Mouse (Mus musculus) kidney, embryonic 15.5 days (tissue): ENCODE results near the gene Grhpr. TPM values are rescaled to one million over a fixed set of nuclear protein-coding genes. Genes with fewer than 3 reads are reported as not detected.

Experiments used
- ATAC-seq: fragments of 200-750 bp; cut with Nextera tagmentation; replicated peaks from 2 replicates; pipeline ENCODE4 v1.8.0; 2017; ENCODE audit warnings: moderate TSS enrichment; ENCODE audit not compliant: low FRiP score
- H3K27ac ChIP-seq: fragments of 300-500 bp; sonication (generic); 2 replicates; pipeline ENCODE4 v1.5.1; 2015; ENCODE audit warnings: mild to moderate bottlenecking, inconsistent platforms
- H3K27me3 ChIP-seq: fragments of 300-500 bp; sonication (generic); 2 replicates; pipeline ENCODE4 v1.6.1; 2015; ENCODE audit warnings: inconsistent platforms
- H3K36me3 ChIP-seq: fragments of 300-500 bp; sonication (generic); 2 replicates; pipeline ENCODE4 v1.6.1; 2015; ENCODE audit warnings: inconsistent platforms
- H3K4me1 ChIP-seq: fragments of 300-500 bp; sonication (generic); 2 replicates; pipeline ENCODE4 v1.6.1; 2015; ENCODE audit warnings: inconsistent platforms
- H3K4me2 ChIP-seq: fragments of 300-500 bp; sonication (generic); 2 replicates; pipeline ENCODE4 v1.6.1; 2015; ENCODE audit warnings: moderate library complexity, mild to moderate bottlenecking, inconsistent platforms
- H3K4me3 ChIP-seq: fragments of 300-500 bp; sonication (generic); replicated peaks from 2 replicates; pipeline ENCODE4 v1.5.1; 2015; ENCODE audit warnings: mild to moderate bottlenecking, inconsistent platforms
- H3K9ac ChIP-seq: fragments of 300-500 bp; sonication (generic); 2 replicates; pipeline ENCODE4 v1.6.1; 2015; ENCODE audit warnings: mild to moderate bottlenecking, inconsistent platforms
- H3K9me3 ChIP-seq: fragments of 300-500 bp; sonication (generic); replicated peaks from 2 replicates; pipeline ENCODE4 v1.6.1; 2016; ENCODE audit warnings: inconsistent platforms
- WGBS: fragments of 180-500 bp; shearing (Covaris S2); methylation state at CpG from one replicate; pipeline ENCODE4 v1.1.7; 2015; ENCODE audit warnings: mixed read lengths; 5-methylcytosine and 5-hydroxymethylcytosine counted together
- polyA plus RNA-seq: library from polyadenylated mRNA; unstranded; fragments of >200 nt; fragmentation: Nextera tagmentation; extraction: Ambion mirVana; gene quantifications from 2 replicates; pipeline ENCODE4 v1.2.1, GENCODE M21; 2015

Gene Grhpr
- polyA plus RNA-seq, 1 experiment from 2014 or later = 97.2 TPM

DNA sequence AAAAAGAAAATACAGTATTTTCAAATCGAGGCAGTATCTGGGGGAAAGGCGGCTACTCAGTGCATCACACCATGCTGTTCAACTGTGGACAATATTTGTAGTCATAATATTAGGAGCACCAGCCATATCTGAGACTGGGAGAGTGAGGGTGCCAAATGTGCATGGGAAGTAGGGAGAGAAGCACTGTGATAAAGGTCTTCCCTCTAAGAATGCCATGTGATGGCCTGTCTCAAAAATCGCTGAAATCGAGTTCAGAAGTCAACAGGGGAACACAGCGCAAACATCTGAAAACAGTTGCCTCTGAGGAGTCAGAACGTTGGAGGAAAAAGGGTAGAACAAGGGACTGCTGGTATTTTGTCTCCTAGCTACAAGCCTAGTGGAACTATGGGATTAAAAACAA is 18.8 kb downstream of the Grhpr start:
- H3K4me2 ChIP-seq = no peak overlapping the region
- no peaks in the 10 kb centered on the region for H3K4me1 ChIP-seq
- H3K27me3 ChIP-seq = no peaks in the 10 kb centered on the region
- no peak for ATAC-seq
- 88% methylated on average over 6 of the region's 6 CpGs for WGBS
- no peaks in the 10 kb centered on the region for H3K9me3 ChIP-seq
- no peak overlapping the region for H3K9ac ChIP-seq
- H3K27ac ChIP-seq = no peak overlapping the region
- H3K36me3 ChIP-seq = peaks cover 5% of the 10 kb centered on the region
- no peak overlapping the region for H3K4me3 ChIP-seq

DNA sequence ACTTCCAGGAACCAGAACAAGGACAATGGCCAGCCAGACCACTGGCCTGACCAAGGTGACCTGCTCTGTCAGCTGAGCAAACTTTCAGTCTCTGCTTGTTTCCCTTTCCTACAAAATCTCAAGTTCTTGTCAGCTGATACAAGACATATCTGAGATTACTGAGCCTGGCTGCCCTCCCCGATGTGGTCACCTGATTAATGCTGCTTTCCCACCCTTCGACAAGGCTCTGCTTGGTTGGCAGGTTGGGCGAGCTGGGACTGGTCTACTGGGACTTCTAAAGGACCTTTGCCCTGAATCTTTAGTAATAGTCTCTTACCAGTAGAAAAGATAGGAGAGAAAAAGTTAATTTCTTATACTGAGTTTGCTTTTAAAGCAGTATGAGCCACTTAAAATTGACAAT is 24.3 kb downstream of the Grhpr start:
- Histone ChIP-seq H3K4me1 (peaks cover 9% of the 10 kb centered on the region), H3K36me3 (0 out of 2 replicates have a peak, but pooled peaks cover 3% of the 10 kb centered on the region), H3K9me3 (no peaks in the 10 kb centered on the region), H3K27me3 (no peaks in the 10 kb centered on the region), H3K9ac (no peak overlapping the region), H3K4me2 (no peak overlapping the region), H3K4me3 (no peak overlapping the region), H3K27ac (no peak overlapping the region)
- WGBS = 79% methylated on average over 3 of the region's 3 CpGs
- no peak for ATAC-seq

DNA sequence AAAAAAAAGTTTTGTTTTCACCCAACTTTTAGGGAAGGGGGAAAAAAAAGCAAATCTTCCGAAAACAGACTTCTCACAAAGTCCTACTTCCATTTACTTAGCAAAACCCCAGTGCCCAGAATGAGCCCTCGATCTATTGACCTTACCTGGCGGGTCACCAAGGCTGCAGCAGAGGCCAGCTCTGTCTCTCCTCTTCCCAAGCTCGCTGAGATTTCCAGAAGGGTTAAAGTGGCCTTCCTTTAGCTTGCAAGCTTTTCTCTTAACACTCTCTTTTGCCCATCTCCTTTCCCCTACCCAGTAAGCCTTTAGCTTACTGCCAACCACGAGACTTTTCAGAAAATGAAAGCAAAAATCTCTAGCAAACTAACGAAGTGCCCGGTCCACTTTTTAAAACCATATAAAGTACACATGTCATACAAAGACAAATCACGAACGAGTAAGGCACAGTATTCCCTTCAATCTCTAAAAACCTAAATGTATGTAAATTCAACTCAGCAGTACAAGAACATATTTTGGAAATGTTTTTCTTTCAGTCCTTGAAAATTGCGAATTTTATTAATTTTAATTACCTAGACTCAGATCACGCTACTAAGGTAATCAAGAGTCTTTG is 29.7 kb downstream of the Grhpr start:
- Histone ChIP-seq H3K4me2 (peak overlapping the region; percentile 76), H3K36me3 (no peaks in the 10 kb centered on the region), H3K4me3 (peak overlapping the region; percentile 67), H3K27me3 (no peaks in the 10 kb centered on the region), H3K9ac (peak overlapping the region; percentile 70), H3K27ac (peak overlapping the region; percentile 97), H3K9me3 (no peaks in the 10 kb centered on the region), H3K4me1 (peaks cover 23% of the 10 kb centered on the region)
- no peak for ATAC-seq
- 8% methylated on average over 11 of the region's 11 CpGs for WGBS

DNA sequence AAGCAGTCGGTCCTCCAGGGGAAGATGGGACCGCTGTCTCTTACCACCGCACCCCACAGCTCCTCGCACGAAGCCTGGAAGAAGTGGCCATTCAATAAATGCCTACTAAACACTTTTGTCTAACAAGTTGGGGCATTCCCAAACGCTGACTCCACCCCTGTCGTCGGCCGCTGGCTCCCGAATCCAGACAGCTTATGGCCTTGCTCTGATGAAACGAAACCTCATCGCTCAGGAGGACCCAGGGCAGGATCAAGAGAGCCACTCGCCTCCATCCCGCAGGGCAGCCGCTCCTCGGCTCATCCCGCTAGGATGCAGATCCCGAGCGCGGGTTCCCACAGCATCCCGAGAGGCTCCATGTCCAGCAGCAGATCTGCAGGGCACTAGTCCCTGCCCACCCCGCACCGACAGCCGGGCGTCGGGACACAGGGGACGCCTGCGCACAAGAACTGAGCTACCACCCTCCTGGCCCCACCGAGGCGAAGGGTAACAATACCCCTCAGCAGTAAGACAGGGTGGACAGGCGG is 30.4 kb downstream of the Grhpr start:
- Histone ChIP-seq H3K4me1 (peaks cover 23% of the 10 kb centered on the region), H3K27me3 (no peaks in the 10 kb centered on the region), H3K4me2 (peak overlapping the region; percentile 76), H3K9ac (peak overlapping the region; percentile 70), H3K36me3 (no peaks in the 10 kb centered on the region), H3K4me3 (peak overlapping the region; percentile 67), H3K9me3 (no peaks in the 10 kb centered on the region), H3K27ac (peak overlapping the region; percentile 97)
- 0% methylated on average over 31 of the region's 31 CpGs for WGBS
- ATAC-seq = peak; percentile 80

DNA sequence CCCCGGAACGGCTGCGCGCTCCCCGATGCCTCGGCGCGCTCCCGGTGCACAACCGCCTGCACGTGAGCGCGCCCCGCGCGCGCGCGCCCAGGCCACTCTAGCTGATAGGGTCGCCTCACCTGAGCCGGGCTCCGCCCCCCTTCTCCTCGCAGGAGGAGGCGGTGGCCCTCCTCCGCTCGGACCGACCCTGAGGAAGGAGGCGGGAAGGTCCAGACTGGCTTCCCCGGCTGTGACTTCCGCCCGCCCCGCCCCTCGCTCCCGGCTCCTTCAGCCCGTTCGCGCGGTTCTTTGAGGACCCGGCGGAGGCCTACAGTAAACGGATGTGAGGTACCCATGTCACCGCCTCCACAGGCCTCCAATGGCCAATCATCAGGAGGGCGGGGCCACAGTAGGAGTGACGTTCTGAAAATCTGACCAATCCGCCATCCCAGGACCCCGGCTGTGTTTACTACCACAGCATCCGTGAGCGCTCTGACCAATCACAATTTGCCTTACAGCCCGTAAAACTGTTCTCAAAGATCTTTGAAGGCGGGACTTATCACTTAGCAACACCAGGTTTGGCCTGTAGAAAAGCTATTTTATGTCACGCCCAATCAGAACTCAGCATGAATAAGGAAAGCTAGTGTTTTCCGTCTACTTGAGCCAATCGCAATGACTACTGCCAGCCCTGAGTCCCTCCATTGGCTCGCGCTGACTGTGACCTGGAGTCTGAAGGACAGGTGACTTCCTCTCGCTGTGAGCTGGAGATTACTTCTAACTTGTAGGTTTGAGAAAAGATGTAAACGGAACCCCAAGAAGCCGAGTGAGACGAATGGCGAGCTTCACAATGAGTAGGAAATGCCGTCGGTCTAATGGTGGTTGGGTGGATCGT is 31.1 kb downstream of the Grhpr start, which contains the start of gene Zbtb5:
Zbtb5 (minus strand) TSS at position 308 of the 871 bp plus-strand sequence.
- no peaks in the 10 kb centered on the region for H3K9me3 ChIP-seq
- H3K27me3 ChIP-seq = no peaks in the 10 kb centered on the region
- H3K9ac ChIP-seq = peak within 1 kb of the TSS; percentile 70
- H3K4me1 ChIP-seq = peaks cover 23% of the 10 kb centered on the region
- no peaks in the 10 kb centered on the region for H3K36me3 ChIP-seq
- under 1% methylated on average over 59 of the region's 63 CpGs for WGBS
- peak within 1 kb of the TSS; percentile 67 for H3K4me3 ChIP-seq
- H3K27ac ChIP-seq = peak within 1 kb of the TSS; percentile 97
- peak within 1 kb of the TSS; percentile 76 for H3K4me2 ChIP-seq
- ATAC-seq = peak; percentile 98

DNA sequence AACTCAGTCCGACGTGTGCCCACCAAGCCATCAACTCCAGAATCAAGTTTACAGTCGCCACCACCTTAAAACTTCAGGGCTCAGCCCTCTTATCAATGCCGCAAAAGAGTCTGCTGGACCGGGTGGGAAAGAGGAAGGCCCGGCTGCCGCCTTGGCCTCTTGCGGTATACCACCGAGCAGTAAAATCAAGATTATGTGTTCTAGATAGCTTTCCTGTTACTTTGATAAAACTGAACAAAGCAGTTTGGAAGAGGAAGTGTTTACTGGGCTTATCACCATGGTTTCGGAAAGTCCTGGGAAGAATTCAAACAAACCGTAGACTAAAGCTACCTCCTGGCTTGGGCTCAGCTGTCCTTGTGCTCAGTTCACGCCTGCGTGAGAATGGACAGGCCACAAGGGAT is 31.8 kb downstream of the Grhpr start:
- H3K27me3 ChIP-seq = no peaks in the 10 kb centered on the region
- no peak for ATAC-seq
- H3K9me3 ChIP-seq = no peaks in the 10 kb centered on the region
- 3% methylated on average over 13 of the region's 13 CpGs for WGBS
- peak overlapping the region; percentile 67 for H3K4me3 ChIP-seq
- H3K27ac ChIP-seq = peak overlapping the region; percentile 84
- H3K36me3 ChIP-seq = no peaks in the 10 kb centered on the region
- peak overlapping the region; percentile 58 for H3K9ac ChIP-seq
- peaks cover 26% of the 10 kb centered on the region for H3K4me1 ChIP-seq
- H3K4me2 ChIP-seq = peak overlapping the region; percentile 66

DNA sequence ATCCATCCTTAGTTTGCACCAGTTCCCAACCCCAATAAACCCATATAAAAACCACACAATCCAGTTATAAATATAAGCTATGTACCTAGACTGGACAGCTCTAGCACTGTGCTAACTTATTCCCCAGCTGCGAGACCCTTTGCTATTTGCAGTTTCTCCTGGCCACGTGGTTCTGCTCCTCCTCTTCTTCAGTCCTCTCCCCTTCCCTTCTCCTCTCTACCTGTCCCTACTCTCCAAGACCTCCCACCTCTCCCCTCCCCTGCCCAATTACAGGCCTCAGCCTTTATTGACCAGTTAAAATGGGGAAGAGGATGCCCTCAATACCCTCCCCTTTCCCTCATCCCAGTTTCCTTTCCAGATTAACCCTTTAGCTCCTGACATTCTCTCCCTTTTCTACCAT is 32.3 kb downstream of the Grhpr start:
- peak overlapping the region; percentile 58 for H3K9ac ChIP-seq
- 4% methylated on average over 2 of the region's 2 CpGs for WGBS
- peak overlapping the region; percentile 67 for H3K4me3 ChIP-seq
- no peak for ATAC-seq
- H3K9me3 ChIP-seq = no peaks in the 10 kb centered on the region
- H3K27me3 ChIP-seq = no peaks in the 10 kb centered on the region
- peak overlapping the region; percentile 66 for H3K4me2 ChIP-seq
- H3K27ac ChIP-seq = peak overlapping the region; percentile 84; the same call in 1 of the 2 replicates
- H3K36me3 ChIP-seq = no peaks in the 10 kb centered on the region
- peaks cover 28% of the 10 kb centered on the region for H3K4me1 ChIP-seq

DNA sequence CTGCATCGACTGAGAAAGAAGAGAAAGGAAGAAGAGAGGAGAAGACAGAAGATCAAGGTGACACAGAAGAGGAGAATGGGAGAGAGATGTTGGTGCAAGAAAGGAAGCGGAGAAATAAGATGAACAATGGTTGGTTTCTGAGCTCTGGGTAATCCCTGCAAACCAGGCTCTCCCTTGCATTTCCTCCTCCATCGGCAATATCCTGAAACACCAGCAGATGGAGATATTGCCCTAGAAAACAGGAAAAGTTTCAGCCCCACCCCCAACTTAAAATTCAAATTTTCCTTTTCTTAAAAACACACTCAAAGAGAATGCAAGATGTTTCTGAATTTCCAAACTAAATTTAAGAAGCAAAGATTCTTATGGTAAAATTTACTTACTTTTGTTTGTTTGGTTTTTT is 34.4 kb downstream of the Grhpr start:
- Histone ChIP-seq H3K27me3 (no peaks in the 10 kb centered on the region), H3K4me2 (no peak overlapping the region), H3K4me1 (peaks cover 33% of the 10 kb centered on the region), H3K4me3 (no peak overlapping the region), H3K36me3 (no peaks in the 10 kb centered on the region), H3K27ac (no peak overlapping the region), H3K9ac (no peak overlapping the region), H3K9me3 (no peaks in the 10 kb centered on the region)
- no peak for ATAC-seq
- WGBS = 11% methylated on average over 3 of the region's 3 CpGs

DNA sequence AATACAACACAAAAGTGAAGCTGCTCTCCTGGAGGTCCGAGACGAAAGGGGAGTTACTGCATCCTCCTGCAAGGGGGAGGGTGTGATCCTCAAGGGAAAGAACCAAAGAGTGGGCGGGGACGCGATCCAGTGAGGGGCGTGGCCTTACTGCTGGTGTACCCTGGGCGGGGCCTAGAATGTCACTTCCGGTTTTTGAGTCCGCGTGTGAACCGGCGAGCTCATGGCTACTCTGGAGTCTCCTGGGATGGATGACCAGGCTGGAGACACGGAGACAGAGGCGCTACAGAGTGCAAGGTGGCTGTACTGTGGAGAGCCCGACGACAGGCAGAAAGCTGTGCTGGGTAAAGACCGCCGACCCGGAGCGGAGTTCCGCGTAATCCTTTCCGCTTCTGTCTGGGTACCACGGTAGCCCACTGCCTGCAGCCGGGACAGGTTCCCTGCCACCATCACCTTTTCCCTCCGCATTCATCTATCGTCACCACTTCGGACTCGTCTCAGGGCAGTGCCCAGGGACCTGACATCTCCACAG is 37.3 kb downstream of the Grhpr start, which contains the start of gene Polr1e:
Polr1e (plus strand) TSS at position 132 of the 529 bp plus-strand sequence.
- peak; percentile 92 for ATAC-seq
- 0% methylated on average over 29 of the region's 29 CpGs for WGBS
- Histone ChIP-seq H3K4me3 (peak within 1 kb of the TSS; percentile 68), H3K9me3 (no peaks in the 10 kb centered on the region), H3K9ac (peak within 1 kb of the TSS; percentile 58), H3K4me2 (peak within 1 kb of the TSS; percentile 94), H3K27ac (peak within 1 kb of the TSS; percentile 37), H3K36me3 (peaks cover 18% of the 10 kb centered on the region), H3K4me1 (peaks cover 24% of the 10 kb centered on the region), H3K27me3 (no peaks in the 10 kb centered on the region)

DNA sequence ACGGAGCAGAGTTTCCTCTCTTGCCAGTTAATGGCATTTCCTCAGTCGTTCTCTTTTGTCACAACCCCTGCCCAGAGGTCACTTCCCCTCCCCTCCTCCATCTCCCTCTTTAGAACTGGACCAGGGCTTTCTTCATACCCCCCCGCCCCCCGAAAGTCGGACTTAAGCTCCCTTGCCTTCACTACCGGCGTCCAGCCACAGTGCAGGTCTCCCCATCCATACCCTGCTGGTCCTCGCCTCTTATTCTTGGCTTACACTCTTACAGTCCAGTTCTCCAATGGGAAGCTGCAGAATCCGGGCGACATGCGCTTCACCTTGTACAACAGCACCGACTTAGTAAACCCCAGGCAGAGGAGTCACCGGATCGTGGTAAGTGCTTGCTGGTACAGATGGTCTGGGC is 37.8 kb downstream of the Grhpr start:
- H3K27me3 ChIP-seq = no peaks in the 10 kb centered on the region
- H3K4me3 ChIP-seq = peak overlapping the region; percentile 68
- H3K4me1 ChIP-seq = peaks cover 20% of the 10 kb centered on the region
- H3K9ac ChIP-seq = peak overlapping the region; percentile 58
- ATAC-seq = peak; percentile 33
- WGBS = 1% methylated on average over 14 of the region's 14 CpGs
- H3K4me2 ChIP-seq = peak overlapping the region; percentile 94
- H3K27ac ChIP-seq = peak overlapping the region; percentile 35; the same call in 1 of the 2 replicates
- peaks cover 23% of the 10 kb centered on the region for H3K36me3 ChIP-seq
- H3K9me3 ChIP-seq = no peaks in the 10 kb centered on the region

DNA sequence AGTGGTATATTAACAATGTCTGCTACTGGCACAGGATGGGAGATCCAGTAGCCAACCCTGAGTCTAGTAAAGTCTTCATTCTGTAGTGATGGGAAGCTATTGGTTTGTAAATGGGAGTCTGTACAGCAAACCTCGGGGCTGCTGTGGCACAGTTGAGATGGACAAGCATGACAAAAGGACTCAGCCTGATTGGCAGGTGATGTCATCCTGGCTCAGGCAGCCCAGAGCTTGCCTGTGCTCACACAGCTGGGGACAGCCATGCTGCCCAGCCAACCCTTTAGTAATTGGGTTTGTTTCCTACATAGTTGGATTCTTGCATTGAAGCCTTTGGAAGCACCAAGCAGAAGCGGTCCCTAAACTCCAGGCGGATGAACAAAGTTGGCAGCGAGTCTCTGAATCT is 45.3 kb downstream of the Grhpr start:
- ATAC-seq = no peak
- Histone ChIP-seq H3K27ac (no peak overlapping the region), H3K27me3 (no peaks in the 10 kb centered on the region), H3K9me3 (no peaks in the 10 kb centered on the region), H3K4me2 (no peak overlapping the region), H3K36me3 (peaks cover 88% of the 10 kb centered on the region), H3K4me1 (no peaks in the 10 kb centered on the region), H3K4me3 (no peak overlapping the region), H3K9ac (no peak overlapping the region)
- 96% methylated on average over 4 of the region's 4 CpGs for WGBS

DNA sequence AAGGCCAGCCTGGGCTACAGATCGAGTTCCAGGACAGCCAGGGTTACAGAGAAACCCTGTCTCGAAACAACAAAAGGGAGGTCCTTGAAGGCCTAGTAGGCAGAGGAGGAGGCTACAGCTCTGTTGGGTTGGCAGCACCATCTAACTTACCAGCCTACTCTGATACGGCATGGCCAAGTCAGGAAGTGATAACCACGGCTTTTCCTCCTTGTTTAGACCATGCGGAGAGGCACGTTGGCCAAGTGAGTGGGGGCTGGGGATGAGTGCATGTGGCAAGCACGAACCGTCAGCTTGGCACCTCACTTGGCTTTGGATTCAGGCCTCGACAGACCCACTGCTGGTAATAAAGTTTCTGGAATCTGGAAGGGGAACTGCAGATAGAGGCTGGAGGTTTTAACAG is 51.4 kb downstream of the Grhpr start:
- ATAC-seq = no peak
- Histone ChIP-seq H3K27ac (no peak overlapping the region), H3K4me2 (no peak overlapping the region), H3K4me3 (no peak overlapping the region), H3K36me3 (peaks cover 87% of the 10 kb centered on the region), H3K9ac (no peak overlapping the region), H3K27me3 (no peaks in the 10 kb centered on the region), H3K4me1 (peaks cover 8% of the 10 kb centered on the region; the same call in 1 of the 2 replicates), H3K9me3 (no peaks in the 10 kb centered on the region)
- 91% methylated on average over 9 of the region's 9 CpGs for WGBS
